Mouse (Mus musculus): ENCODE measurements around the gene Arhgap15. TPM values are rescaled to one million over a fixed set of nuclear protein-coding genes. Genes with fewer than 3 reads are reported as not detected.
A peak's percentile ranks its signal among the peaks of the same experiment; 100 is the strongest.

Arhgap15 gene
- total RNA-seq, 2 experiments from 2014 or later, result 12.0 to 15.2 TPM

GRCm38 (mm10) chr2:44018033-44018432 is 269.4 kb downstream of the Arhgap15 start:
- DNase-seq (ENCODE audit: low spot score in 2 of 2), result no peak

- no peak for DNase-seq (ENCODE audit: low spot score in 2 of 2)
Observed at GRCm38 (mm10) chr2:44024704-44025103, 276.1 kb downstream of the Arhgap15 start.

- DNase-seq (ENCODE audit: low spot score in 2 of 2), result no peak
Observed at GRCm38 (mm10) chr2:44029035-44029715, 280.6 kb downstream of the Arhgap15 start.

- no peak for DNase-seq (ENCODE audit: low spot score in 2 of 2)
Observed at GRCm38 (mm10) chr2:44029865-44030264, 281.2 kb downstream of the Arhgap15 start.

- DNase-seq (ENCODE audit: low spot score in 2 of 2), result no peak
Observed at GRCm38 (mm10) chr2:44039522-44040203, 291.0 kb downstream of the Arhgap15 start.

- no peak for DNase-seq (ENCODE audit: low spot score in 2 of 2)
Observed at GRCm38 (mm10) chr2:44044088-44044487, 295.5 kb downstream of the Arhgap15 start.

- no peak for DNase-seq (ENCODE audit: low spot score in 2 of 2)
Observed at GRCm38 (mm10) chr2:44044634-44045033, 296.0 kb downstream of the Arhgap15 start.

GRCm38 (mm10) chr2:44045231-44045630 is 296.6 kb downstream of the Arhgap15 start:
- DNase-seq (ENCODE audit: low spot score in 2 of 2), result no peak

- no peak for DNase-seq (ENCODE audit: low spot score in 2 of 2)
Observed at GRCm38 (mm10) chr2:44060306-44060705, 311.7 kb downstream of the Arhgap15 start.

- DNase-seq (ENCODE audit: low spot score in 2 of 2), result peak; percentile 17 to 21
Observed at GRCm38 (mm10) chr2:44060716-44061115, 312.1 kb downstream of the Arhgap15 start.

- DNase-seq (ENCODE audit: low spot score in 2 of 2), result no peak
Observed at GRCm38 (mm10) chr2:44065067-44065466, 316.4 kb downstream of the Arhgap15 start.

- no peak for DNase-seq (ENCODE audit: low spot score in 2 of 2)
Observed at GRCm38 (mm10) chr2:44068151-44068840, 319.7 kb downstream of the Arhgap15 start.

- DNase-seq (ENCODE audit: low spot score in 2 of 2), result no peak
Observed at GRCm38 (mm10) chr2:44068906-44069305, 320.3 kb downstream of the Arhgap15 start.

GRCm38 (mm10) chr2:44076570-44076969 is 327.9 kb downstream of the Arhgap15 start:
- no peak for DNase-seq (ENCODE audit: low spot score in 2 of 2)

GRCm38 (mm10) chr2:44080530-44080929 is 331.9 kb downstream of the Arhgap15 start:
- DNase-seq (ENCODE audit: low spot score in 2 of 2), result no peak

- no peak for DNase-seq (ENCODE audit: low spot score in 2 of 2)
Observed at GRCm38 (mm10) chr2:44081241-44081640, 332.6 kb downstream of the Arhgap15 start.

GRCm38 (mm10) chr2:44084471-44084870 is 335.8 kb downstream of the Arhgap15 start:
- no peak for DNase-seq (ENCODE audit: low spot score in 2 of 2)

GRCm38 (mm10) chr2:44086403-44087056 is 337.9 kb downstream of the Arhgap15 start:
- no peak for DNase-seq (ENCODE audit: low spot score in 2 of 2)

GRCm38 (mm10) chr2:44098552-44098951 is 349.9 kb downstream of the Arhgap15 start:
- DNase-seq (ENCODE audit: low spot score in 2 of 2), result no peak

GRCm38 (mm10) chr2:44102351-44102750 is 353.7 kb downstream of the Arhgap15 start:
- no peak for DNase-seq (ENCODE audit: low spot score in 2 of 2)

- no peak for DNase-seq (ENCODE audit: low spot score in 2 of 2)
Observed at GRCm38 (mm10) chr2:44103321-44103720, 354.7 kb downstream of the Arhgap15 start.

GRCm38 (mm10) chr2:44103742-44104141 is 355.1 kb downstream of the Arhgap15 start:
- DNase-seq (ENCODE audit: low spot score in 2 of 2), result no peak
